Mouse (Mus musculus) thymus, postnatal 14 days (tissue): ENCODE measurements around the gene Exoc3.

Experiments used
- DNase-seq: peaks from one replicate; pipeline ENCODE4 v3.0.0; 2021

Gene Exoc3

DNA sequence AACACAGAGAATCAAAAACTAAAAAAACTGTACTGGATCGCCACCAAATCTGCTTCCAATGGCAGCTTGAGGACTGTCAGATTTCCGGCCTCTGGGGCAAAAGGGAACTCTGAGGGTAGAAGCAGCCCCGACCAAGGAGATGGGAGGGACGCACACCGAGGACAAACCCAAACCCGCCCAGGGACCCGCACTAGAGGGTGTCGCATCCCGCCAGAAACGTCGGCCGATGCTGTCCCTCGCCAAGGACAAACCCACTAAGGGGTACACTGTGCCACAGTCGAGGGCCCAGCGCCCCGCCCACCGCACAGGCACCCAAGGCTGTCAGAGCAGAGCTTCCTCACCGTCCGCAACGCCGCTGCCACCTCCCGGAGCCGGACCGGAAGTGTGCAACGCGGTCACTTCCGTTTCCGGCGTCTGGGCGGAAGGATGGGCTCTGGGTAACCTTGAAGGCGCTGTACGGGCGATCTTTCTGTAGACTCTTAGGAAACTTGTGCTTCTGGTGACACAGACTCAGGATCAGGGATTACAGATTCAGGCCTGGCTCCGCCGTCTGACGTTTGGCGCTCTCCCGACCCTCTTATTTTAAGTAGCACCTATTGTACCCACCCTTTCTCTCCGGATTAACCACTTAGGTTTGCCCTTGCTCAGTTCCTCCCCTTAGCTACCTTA, at the start of gene Exoc3:
TSS of gene Exoc3 (minus strand) at position 416 of the 669 bp plus-strand sequence.
- DNase-seq: peak; percentile 91

DNA sequence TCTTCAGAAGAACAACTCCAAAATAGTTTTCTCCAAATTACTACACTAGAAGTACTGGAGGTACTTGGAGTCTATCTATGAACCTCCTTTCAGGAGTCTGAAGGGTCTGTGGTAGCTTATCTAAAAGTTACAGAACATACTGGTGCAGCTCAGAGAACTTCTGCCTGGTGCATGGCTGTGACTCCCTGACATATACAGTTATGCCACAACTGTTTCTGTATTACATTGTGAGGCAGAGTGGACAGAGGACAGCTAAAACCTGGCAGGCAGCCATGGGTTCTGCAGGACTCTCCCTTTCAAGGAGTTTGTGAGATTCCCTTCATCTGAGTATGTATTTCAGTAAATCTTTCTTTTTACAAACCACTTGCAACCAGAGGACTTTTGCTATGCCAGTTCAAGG, 38.0 kb upstream of the Exoc3 start:
- no peak for DNase-seq

DNA sequence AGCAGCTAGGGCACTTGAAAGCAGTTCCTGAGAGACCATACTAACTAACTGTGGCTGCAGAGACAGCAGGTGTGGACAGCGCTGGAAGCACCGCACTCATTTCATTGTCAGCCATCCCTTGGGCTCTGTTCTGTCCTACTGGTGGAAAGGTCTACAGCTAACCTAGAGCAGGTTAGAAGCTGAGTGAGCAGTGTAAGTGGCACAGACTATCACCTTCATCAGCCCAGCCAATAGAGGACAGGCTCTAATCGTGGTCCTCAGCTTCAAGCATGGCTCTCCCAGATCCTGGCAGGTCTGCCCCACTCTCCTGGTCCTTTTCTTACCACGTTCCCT, 37.3 kb upstream of the Exoc3 start:
- no peak for DNase-seq

DNA sequence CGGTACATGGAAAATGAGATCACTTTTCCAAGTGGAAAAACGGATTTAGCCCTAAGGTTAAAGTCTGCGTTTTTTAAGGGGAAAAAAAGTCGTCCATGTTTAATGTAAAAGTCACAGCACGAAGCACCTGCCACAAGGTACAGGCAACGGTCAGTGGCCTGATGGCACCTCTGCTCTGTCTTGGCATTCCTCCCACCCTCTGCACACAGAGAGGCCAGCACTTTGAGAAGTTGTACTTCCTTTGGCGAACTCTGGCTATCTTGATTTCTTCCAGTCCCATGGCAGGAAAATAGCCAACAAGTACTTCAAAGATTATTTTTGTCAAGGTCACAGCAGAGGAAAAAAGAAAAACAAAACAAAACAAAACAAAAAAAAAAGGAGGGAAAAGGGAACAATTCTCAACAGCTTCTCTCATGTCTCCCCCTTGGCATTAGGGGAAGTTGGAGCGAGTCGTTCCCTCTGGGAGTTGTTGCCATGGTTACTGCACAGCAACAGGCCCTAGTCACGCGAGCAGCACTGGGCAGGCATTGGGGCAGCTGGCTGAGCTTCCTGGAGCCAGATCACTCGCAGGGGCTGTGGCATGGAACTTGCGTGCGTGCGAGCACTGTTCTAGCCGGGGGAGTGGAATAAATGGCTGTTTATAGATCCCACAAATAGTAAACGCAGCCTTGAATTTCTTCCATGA, 36.8 kb upstream of the Exoc3 start:
- no peak for DNase-seq

DNA sequence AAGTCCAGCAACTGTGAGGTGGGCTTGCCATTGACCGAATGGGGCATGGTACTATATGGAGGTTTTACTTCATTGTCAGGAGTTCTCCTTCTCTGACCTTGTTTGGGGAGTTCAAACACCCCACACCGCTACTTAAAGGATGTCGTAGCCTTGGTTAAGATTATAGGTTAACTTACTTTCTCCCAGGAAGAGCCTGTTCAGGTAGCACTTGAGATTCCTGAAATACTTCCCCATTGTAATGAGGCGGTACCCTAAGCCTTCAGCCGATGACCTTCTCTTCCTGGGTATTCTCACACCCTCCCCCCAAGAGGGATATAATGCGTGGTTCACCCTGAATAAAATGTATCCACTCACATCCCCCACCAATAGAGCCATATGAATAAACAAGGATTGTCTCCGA, 29.0 kb upstream of the Exoc3 start:
- DNase-seq: no peak

DNA sequence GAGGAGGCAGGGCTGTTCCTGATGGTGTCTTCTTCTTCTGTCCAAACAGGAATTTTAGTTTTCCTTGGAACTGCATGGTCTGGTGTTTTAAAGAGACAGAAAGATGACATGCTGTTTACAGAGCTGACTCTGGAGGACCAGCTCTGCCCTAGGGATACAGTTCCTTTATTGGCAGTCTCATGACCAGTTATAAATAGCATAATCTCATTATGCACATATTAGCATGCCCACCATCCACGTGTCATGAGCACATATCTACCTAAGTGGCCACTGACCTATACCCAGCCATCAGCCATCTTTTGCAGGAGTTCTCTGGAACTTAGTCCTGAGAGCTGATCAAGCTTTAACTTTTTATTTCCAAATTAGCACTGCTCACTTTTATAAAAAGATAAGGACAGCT, 12.1 kb upstream of the Exoc3 start:
- no peak for DNase-seq

DNA sequence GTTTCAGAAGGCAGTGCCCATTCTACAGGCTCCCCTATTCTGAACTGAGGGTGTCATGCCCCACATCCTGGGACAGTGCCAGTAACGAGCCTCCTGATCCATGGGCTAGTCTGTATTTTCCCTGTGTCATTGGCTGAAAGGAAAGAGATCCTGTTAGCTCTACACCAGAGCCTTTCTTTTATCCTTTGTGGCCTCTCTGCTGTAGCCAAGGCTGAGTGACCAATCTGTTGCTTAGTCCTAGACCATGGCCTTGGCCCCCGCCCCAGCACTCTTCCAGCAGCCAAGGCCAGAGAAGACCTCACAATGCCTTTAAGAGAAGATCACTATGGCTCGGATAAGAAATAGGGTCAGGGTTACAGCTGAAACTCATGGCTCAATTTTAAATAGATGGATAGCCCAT, 9.9 kb upstream of the Exoc3 start:
- DNase-seq: no peak

DNA sequence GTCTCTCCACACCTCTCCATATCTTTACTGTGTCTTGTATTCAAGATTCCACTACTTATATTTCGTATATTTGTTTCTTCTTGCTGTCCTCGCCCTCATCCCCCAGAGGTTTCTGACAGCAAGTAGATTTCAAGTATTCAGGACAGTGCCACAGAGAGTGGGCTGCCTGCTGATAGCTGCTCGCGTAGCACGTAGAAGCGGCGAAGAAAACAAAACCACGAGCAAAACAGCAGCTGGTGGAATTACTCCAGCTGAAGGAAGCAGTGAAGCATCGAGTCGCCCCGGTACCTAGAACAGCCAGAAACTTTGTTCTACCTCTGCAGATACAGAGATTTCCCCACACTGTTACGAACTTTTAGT, 434 bp upstream of the Exoc3 start:
- DNase-seq: peak; percentile 41

DNA sequence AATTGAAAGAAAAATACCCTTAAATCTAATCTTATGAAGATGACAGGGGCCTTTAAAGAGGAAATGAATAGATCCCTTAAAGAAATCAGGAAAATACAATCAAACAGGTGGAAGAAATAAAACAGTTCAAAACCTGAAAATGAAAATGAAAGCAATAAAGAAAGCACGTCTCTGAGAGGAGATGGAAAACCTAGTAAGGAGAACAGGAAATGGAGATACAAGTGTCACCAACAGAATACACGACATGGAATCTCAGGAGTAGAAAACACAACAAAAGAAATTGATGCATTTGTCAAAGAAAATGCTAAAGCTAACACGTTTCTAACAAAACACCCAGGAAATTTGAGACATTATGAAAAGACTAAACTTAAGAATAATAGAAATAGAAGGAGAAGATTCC, 12.1 kb downstream of the Exoc3 start:
- no peak for DNase-seq

DNA sequence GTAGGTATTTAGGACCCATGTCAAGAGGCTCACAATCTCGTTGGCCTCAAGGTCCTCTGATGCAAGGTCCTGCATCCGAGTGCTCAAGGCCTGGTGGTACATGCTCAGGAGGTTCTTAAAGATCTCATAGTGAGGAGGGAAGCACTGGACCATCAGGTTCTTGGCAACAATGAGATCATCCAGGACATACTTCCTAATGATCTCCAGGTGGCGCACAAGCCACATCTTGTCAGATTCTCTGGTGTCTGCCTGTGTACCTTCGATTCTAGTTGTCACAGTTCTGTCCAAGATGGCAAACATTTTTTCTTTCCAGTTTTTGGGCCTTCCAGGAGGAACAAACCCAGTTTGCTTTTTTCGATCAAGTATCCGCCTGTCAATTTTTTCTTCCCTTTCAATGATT, 15.9 kb downstream of the Exoc3 start:
- no peak for DNase-seq

DNA sequence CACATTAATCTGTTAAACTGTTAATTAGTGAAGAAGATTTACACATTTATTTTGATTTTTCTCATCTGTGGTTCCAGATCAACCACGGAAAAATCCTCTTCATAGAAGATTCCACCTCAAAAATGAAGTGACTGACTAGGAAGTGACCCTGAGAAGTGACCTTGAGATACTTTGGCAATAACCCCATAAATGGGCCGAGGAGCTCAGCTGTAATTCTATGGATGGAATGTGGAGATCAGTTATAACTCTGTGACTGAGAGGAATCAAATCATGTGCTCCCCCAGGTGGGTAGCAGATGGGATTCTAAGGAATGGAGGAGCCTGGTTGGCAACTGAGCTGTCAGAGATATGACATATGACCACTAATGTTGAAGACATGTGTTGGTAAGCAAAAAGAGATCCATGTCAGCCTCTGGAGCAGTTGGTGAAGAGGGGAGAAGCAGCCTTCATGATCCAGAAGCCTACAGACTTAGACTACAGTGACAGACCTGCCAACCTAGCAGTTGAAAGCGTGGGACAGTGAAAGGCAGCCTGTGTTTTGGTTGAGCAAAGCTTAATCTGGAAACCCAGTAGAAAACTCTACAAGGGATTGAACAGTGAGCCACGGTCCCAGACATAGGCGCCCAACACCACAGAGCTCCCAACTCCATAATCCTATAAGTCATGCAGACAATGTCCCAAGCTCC, 25.4 kb downstream of the Exoc3 start:
- DNase-seq: no peak

DNA sequence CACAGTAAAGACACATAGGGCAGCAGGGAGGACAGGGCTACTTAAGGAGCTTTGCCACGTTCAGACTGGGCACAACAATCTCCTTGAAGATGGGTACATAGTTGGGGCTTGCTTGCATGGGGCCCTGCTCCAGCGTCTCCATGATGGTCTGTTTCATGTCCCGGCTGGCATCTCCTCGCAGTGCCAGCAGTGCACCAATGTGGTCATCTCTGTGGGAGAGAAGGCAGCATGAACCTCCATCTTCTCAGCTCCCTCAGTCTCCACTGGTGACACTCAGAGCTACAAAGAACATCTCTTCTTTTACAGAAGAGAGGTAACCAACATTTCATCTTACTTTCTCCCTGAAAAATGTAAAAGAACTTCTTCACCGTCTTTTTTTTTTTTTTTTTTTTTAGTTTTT, 36.5 kb downstream of the Exoc3 start:
- no peak for DNase-seq

DNA sequence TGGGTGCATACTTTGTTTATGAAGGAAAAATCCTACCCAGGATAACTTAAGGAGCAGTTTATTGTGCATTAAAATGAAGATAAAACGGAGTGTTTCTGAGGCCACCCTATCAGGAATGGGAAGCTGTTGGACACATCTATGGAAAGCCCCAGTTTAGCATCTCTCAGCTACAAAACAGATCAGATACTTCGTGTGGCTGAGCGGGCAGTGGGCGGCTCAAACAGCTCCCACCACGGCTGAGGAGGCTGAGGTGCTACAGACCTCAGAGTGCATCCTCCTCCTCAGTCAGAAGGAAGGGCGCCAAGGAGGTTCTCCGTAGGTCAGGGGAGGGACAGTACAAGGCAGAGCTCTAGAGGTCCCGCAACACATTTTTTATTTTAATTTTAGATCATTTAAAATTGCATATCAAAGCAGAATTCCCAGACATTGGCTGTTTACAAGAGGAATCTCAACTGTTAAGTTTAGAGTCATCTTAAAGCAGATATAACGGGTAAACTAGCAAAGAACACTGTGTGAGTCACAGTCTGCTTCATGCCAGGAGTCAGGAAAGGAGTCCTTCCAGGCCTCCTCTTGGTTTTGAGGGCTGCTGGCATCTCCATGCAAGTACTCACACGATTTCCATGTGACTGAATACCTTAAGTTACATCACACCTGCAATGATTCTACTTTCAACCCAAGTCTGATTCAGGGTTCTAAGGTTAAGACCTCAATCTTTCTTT, 38.9 kb downstream of the Exoc3 start:
- no peak for DNase-seq

DNA sequence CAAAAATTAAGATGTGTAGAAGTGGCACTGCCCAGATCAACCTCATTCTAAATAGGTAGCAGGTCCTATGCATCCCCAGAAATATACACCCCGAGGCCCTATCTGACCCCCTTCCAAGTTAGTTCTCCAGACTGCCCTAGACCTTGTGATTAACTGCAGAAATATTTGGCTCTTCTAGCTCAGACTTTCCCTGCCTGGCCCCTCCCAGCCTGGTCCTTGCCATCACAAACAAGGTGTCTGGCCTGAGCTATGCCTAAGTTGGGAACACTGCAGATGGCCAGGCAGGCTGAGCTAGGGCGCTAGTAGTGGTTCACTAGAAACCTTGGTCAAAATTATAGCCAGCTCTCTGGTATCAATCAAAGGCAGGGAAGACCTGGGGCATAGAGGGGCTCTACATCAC, 41.0 kb downstream of the Exoc3 start:
- DNase-seq: no peak

DNA sequence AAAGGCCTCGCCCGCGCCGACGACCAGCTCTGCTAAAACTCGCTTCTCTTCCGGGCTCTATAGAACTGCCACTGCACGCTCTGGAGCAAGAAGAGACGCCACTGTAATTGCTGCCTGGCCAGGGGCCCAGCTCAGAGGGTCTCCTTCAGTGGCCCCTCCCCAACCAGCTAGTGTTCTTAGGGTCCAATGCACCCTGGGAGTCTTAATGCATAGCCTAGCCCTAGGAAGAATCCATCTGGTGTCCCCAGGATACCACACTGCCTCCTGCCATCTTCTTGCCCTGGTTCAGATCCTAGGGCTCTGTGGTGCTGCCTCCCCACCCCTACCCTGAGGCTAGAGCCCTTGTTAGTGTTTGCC, 41.5 kb downstream of the Exoc3 start:
- DNase-seq: no peak

DNA sequence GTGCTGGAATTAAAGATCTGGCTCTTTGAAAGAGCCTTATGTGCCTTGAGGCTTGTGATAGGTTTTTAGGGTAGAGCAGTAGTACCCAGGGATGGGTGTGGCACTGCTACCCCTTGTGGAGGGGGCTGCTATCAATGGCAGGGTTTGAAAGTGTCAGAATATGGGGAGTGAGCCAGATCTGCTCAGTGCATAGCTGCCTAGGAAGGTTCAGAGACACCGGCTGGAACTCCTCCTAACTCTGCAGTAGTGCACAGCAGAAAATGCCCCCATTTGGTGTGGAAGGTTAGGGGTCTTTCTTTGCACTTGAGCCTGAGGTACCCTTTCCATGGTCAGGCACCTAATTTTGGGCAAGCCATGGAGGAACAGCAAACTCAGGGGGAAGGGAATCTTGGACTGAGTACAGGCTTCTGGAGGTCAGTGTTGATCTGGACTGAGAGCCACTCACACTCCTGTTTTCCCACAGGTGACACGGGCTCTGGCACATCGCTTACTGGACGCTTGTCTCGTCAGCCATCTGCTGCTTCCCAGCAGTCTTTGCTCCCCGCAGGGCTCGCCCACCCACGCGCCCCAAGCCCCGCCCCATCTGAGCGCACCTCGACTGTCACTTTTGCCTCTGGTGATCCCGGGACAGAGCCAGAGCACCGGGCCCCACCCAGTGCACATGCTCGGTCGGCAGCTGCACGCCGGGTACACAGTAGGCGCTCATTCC, 42.0 kb downstream of the Exoc3 start:
- DNase-seq: peak; percentile 77

DNA sequence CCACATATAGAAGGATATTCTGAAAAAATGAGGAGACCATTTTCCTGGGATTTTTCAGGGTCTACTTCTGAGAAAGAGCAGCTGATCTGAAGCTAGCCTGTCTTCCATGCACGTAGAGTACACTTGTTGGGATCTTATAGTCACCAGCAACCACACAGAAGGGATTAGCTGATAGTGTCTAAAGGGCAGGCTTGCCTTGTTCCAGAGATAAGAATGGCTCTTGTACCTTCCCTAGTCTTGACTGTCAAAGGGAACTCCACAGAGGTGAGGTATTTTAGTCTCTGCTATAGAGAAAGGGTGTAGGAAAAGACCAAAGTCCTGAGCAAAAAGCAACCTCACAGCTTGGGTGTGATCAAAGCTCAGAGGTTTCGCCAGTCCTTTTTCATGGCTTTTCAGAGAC, 61.2 kb downstream of the Exoc3 start:
- no peak for DNase-seq

DNA sequence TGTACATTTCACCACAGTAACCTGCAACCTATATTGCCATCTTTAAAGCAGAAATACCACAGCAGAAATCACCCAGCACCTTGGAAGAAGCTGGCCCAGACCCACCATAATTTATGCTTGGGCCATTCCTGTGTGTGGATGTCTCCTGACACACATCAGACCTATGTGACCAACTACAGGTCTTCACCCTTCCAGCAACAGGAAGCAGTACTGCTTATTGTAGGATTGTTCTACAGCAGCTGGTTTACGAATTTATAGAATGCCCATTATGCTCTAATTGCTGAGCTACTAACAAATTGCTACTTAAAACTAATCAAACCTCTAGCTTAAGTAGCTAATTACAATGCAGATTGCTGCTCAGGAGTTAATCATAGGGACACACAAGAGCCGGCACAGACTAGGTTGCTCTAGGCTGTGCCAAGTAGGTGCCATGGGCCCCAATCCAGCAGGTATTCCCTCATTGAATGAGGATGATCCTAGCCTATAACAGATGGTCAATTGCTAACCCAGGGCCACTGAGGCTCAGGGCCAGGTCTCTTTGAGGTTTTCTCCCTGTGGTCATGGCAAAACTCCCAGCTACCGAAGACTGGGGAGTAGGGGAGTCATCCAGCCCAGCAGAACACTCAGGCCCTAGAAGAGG, 62.4 kb downstream of the Exoc3 start:
- no peak for DNase-seq

DNA sequence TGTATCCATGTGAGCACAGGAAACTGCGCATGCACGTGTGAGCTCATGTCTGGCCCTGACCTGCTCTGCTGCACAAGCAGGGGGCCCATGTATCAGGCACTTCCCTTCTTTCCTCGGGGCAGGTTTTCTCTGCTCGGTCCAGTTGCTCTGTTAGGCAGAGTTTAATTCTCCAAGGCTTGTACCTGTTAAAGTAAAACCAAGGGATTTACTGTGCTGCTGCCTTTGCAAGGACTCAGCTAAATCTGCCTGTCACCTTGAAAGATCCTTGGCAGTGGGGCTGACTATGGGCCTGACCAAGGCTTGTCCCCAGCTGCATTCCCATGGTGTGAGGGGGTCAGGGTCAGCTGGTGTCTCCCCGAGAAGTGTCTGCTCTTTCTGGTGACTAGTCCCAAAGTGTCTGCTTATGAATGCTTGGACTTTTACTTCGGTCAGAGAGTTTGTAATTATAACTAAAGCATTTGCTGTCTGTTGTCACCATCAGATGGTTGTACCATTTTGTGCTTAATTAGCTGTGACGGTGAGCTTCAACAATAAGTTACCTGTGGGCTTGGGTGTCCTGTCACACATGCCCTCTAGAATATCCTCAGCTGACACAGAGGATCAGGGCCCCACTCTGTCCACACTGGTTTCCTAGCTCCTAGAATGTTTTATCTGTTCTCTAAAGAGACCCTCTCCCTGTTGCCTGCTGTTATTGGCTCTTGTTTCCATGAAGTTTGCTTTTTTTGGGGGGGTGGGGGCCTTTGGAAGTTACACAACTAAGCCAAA, 64.2 kb downstream of the Exoc3 start:
- no peak for DNase-seq

DNA sequence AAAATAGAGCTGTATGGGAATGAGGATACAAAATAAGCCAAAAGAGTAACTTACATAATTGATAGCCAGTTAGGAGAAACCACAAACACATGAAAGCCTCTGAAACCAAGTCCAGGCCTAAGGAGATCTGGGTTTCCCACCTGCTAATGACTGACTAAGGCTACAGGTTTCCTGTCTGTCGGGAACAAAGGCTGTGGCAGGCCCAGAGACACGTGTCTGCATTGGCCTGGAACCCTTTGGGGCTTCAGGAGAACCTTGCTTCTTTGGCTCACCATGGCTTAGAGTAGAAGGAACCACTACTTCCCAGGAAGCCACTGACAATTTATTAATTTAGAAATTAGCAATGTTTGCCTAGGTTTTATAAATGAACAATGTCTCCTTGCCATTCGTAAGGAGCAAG, 65.2 kb downstream of the Exoc3 start:
- DNase-seq: no peak

DNA sequence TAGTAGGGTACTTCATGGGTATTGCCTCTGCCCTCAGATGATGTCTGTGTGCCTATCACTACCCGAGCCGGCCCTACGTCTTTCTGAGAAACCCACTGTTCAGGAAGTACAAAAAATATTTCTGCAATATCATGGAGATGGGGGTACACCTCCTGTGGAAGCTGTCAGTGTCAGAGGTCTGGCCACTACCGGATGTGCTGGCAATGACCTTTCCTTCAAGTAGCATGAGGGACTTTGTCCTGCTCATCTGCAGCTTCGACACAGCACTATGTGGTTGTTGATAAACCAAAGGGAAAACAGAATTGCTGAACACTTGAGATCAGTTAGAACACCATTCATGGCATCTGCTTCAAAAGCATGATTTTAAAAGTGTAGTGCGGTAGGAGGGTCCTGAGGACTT, 67.7 kb downstream of the Exoc3 start:
- DNase-seq: no peak
